Comparison of ENCODE assay signal across 11 mouse cellular contexts in genomic region chr17:72476956-72477355, GRCm38 (mm10).
"Had no signal": no experiment of that assay in that cellular context is flagged by ENCODE, and none has a peak within 500 bp of the region (broad histone marks: within the 10 kb centered on the region; RNA-seq: fewer than 3 reads in every experiment).

No protein-coding gene starts in this region.

- DNase-seq: gastrocnemius, postnatal 14 days; gastrocnemius, postnatal 36 days; heart, adult 18-20 months; heart, postnatal 10 days; kidney, adult 11 months; kidney, adult 2 months; kidney, adult 9 months; kidney, postnatal 14 days; layer of hippocampus, adult 9-11 months; layer of hippocampus, postnatal 36 days; left cerebral cortex, postnatal 4 days had no signal
